Mouse (Mus musculus): ENCODE results near the gene Galntl5.

GRCm38 (mm10) chr5:25256686-25257085 is 75.4 kb downstream of the Galntl5 start:
- TF ChIP-seq POLR2A (IDR thresholded peaks at IDR 0.05; ENCODE audit: control insufficient read depth, low read depth, low read length) (no peak), CTCF (IDR thresholded peaks at IDR 0.05; ENCODE audit: control insufficient read depth, insufficient read depth, insufficient replicate concordance, low read depth, low read length) (no peak)

All from testis, adult 2 months (tissue).